Comparison of ENCODE assay signal across 16 mouse cellular contexts in genomic region chr7:141097177-141097576, GRCm38 (mm10). TPM values are rescaled to one million over a fixed set of nuclear protein-coding genes. Genes with fewer than 3 reads are reported as not detected.
DNase-seq lines count a peak whose midpoint lies in the region; ATAC-seq and TF ChIP-seq lines count a peak whose summit lies in the region.
"Had no signal": no experiment of that assay in that cellular context is flagged by ENCODE, and none has a peak within 500 bp of the region (broad histone marks: within the 10 kb centered on the region; RNA-seq: fewer than 3 reads in every experiment).

No protein-coding gene starts in this region.

- no peaks in the 10 kb centered on the region for H3K9me3 ChIP-seq in ES-Bruce4 (replicated peaks; ENCODE audit: control insufficient read depth, insufficient read depth, low read length, poor library complexity, severe bottlenecking)
- no peaks in the 10 kb centered on the region for H3K9me3 ChIP-seq in liver, embryonic 16.5 days (replicated peaks; ENCODE audit: control insufficient read depth, low read length)
- H3K9me3 ChIP-seq: embryonic facial prominence, embryonic 13.5 days; heart, embryonic 15.5 days; limb, embryonic 13.5 days; midbrain, embryonic 12.5 days had no signal

- no peak overlapping the region for H3K4me3 ChIP-seq in kidney, adult 2 months (ENCODE audit: insufficient read depth, low read depth, low read length)
- H3K4me3 ChIP-seq in ES-Bruce4 (ENCODE audit: low read depth, low read length): no peak overlapping the region
- H3K4me3 ChIP-seq in liver, embryonic 16.5 days (ENCODE audit: low read depth, low read length): no peak overlapping the region
- H3K4me3 ChIP-seq: embryonic facial prominence, embryonic 13.5 days; left cerebral cortex, adult 2 months; limb, embryonic 13.5 days; midbrain, embryonic 12.5 days; myocyte had no signal

- H3K4me2 ChIP-seq in liver, embryonic 16.5 days (ENCODE audit: low read depth, low read length): no peak overlapping the region; the same call in 1 of the 2 replicates
- H3K4me2 ChIP-seq: embryonic facial prominence, embryonic 13.5 days; midbrain, embryonic 12.5 days had no signal

- TF ChIP-seq CTCF in kidney, adult 2 months (conservative IDR thresholded peaks at IDR 0.05; ENCODE audit: insufficient read depth, insufficient read length, low read depth, low read length): no peak
- TF ChIP-seq CTCF in ES-Bruce4 (IDR thresholded peaks at IDR 0.05; ENCODE audit: low read depth, low read length): no peak

- no peak for TF ChIP-seq EP300 in ES-Bruce4 (IDR thresholded peaks at IDR 0.05; ENCODE audit: insufficient read depth, low read depth, low read length)

- no peaks in the 10 kb centered on the region; the same call in 1 of the 2 replicates for H3K36me3 ChIP-seq in kidney, adult 2 months (ENCODE audit: control insufficient read depth, insufficient read depth, low read length)
- H3K36me3 ChIP-seq in ES-Bruce4 (ENCODE audit: control insufficient read depth, insufficient read depth, low read length, poor library complexity, severe bottlenecking): no peaks in the 10 kb centered on the region
- no peaks in the 10 kb centered on the region for H3K36me3 ChIP-seq in liver, embryonic 16.5 days (ENCODE audit: control insufficient read depth, insufficient read depth)
- H3K36me3 ChIP-seq: embryonic facial prominence, embryonic 13.5 days; heart, embryonic 15.5 days; limb, embryonic 13.5 days; midbrain, embryonic 12.5 days had no signal

- no peaks in the 10 kb centered on the region for H3K27me3 ChIP-seq in kidney, adult 2 months (replicated peaks; ENCODE audit: control insufficient read depth, insufficient read depth, low read length)
- H3K27me3 ChIP-seq in ES-Bruce4 (ENCODE audit: control insufficient read depth, insufficient read depth, low read length, poor library complexity, severe bottlenecking): no peaks in the 10 kb centered on the region
- peaks cover 22% of the 10 kb centered on the region for H3K27me3 ChIP-seq in liver, embryonic 16.5 days (ENCODE audit: control insufficient read depth, insufficient read depth, low read depth, low read length)

- peaks cover 35% of the 10 kb centered on the region for H3K4me1 ChIP-seq in kidney, adult 2 months (ENCODE audit: control insufficient read depth, insufficient read depth, low read length)
- H3K4me1 ChIP-seq in ES-Bruce4 (ENCODE audit: control insufficient read depth, insufficient read depth, low read length): peaks cover 7% of the 10 kb centered on the region
- H3K4me1 ChIP-seq in liver, embryonic 16.5 days (ENCODE audit: control insufficient read depth, low read depth, low read length): peaks cover 52% of the 10 kb centered on the region

- 76% methylated on average over 5 of the region's 5 CpGs for WGBS in kidney, adult 2 months
- 57% methylated on average over 5 of the region's 5 CpGs for WGBS in liver, embryonic 16.5 days (ENCODE audit: insufficient replicate concordance)

- H3K27ac ChIP-seq in kidney, adult 2 months (ENCODE audit: insufficient read depth, low read depth, low read length): 0 out of 2 replicates have a peak overlapping the region, but pooled peaks have one; percentile 4
- H3K27ac ChIP-seq in ES-Bruce4 (ENCODE audit: insufficient read depth, low read length): peak overlapping the region; percentile 28
- H3K27ac ChIP-seq in liver, embryonic 16.5 days (ENCODE audit: low read length): no peak overlapping the region
- H3K27ac ChIP-seq: embryonic facial prominence, embryonic 13.5 days; left cerebral cortex, adult 2 months; limb, embryonic 13.5 days; midbrain, embryonic 12.5 days had no signal

- H3K9ac ChIP-seq in ES-Bruce4 (ENCODE audit: low read depth, poor library complexity, severe bottlenecking): no peak overlapping the region
- 0 out of 2 replicates have a peak overlapping the region, but pooled peaks have one; percentile 2 for H3K9ac ChIP-seq in liver, embryonic 16.5 days (ENCODE audit: low read depth, low read length)
- H3K9ac ChIP-seq: embryonic facial prominence, embryonic 13.5 days; heart, embryonic 15.5 days; limb, embryonic 13.5 days; midbrain, embryonic 12.5 days had no signal

- ATAC-seq in liver, embryonic 16.5 days (ENCODE audit: low read depth): no peak
- ATAC-seq: hindbrain, embryonic 16.5 days had no signal

- no peak for TF ChIP-seq POLR2A in kidney, adult 2 months (IDR thresholded peaks at IDR 0.05; ENCODE audit: low read depth, low read length)
- no peak for TF ChIP-seq POLR2A in ES-Bruce4 (IDR thresholded peaks at IDR 0.05; ENCODE audit: insufficient read depth, low read length)

- no peak for DNase-seq in kidney, adult 2 months
- DNase-seq in kidney, postnatal 36 days: no peak
- DNase-seq in CD4-positive, CD25-positive, alpha-beta regulatory T cell, adult 2 months (ENCODE audit: low read depth, low spot score): peak; percentile 50
- DNase-seq in right cerebral cortex, postnatal 36 days (ENCODE audit: low spot score in 2 of 2): no peak
- no peak for DNase-seq in embryo, embryonic 10 days (ENCODE audit: low spot score)
- DNase-seq in right cerebral cortex, adult 18-20 months: no peak
- DNase-seq: cerebellum, adult 11-12 months had no signal

RNA-seq across cellular contexts. Expression of gene Sigirr, which starts 3.2 kb away (rescaled TPM):
- polyA plus RNA-seq in kidney, adult 2 months (2012; rRNA removed): 102 and 110 TPM in 2 replicates
- 15.4 and 23.2 TPM in 2 replicates for polyA plus RNA-seq in ES-Bruce4 (2011; ENCODE audit: insufficient read depth, insufficient read length, low read depth, missing spikeins)
- 27.2 and 28.1 TPM in 2 replicates for polyA plus RNA-seq in liver, embryonic 16.5 days (2015; fragmentation: Nextera tagmentation; extraction: Ambion mirVana)

RNA-seq across cellular contexts. Expression of gene Pkp3, which starts 19.2 kb away (rescaled TPM):
- polyA plus RNA-seq in kidney, adult 2 months (2012; rRNA removed): 17.0 and 19.8 TPM in 2 replicates
- 19.6 and 22.0 TPM in 2 replicates for polyA plus RNA-seq in ES-Bruce4 (2011; ENCODE audit: insufficient read depth, insufficient read length, low read depth, missing spikeins)
- 0.69 and 1.1 TPM in 2 replicates for polyA plus RNA-seq in liver, embryonic 16.5 days (2015; fragmentation: Nextera tagmentation; extraction: Ambion mirVana)

RNA-seq across cellular contexts. Expression of gene Ano9, which starts 20.4 kb away (rescaled TPM):
- polyA plus RNA-seq in kidney, adult 2 months (2012; rRNA removed): 5.4 and 7.3 TPM in 2 replicates
- 19.1 and 22.1 TPM in 2 replicates for polyA plus RNA-seq in ES-Bruce4 (2011; ENCODE audit: insufficient read depth, insufficient read length, low read depth, missing spikeins)
- 1.5 and 3.8 TPM in 2 replicates for polyA plus RNA-seq in liver, embryonic 16.5 days (2015; fragmentation: Nextera tagmentation; extraction: Ambion mirVana)
- polyA plus RNA-seq: midbrain, embryonic 12.5 days; myocyte had no signal

RNA-seq across cellular contexts. Expression of gene Ptdss2, which starts 25.0 kb away (rescaled TPM):
- 65.1 and 71.5 TPM in 2 replicates for polyA plus RNA-seq in kidney, adult 2 months (2012; rRNA removed)
- 42.5 and 55.3 TPM in 2 replicates for polyA plus RNA-seq in ES-Bruce4 (2011; ENCODE audit: insufficient read depth, insufficient read length, low read depth, missing spikeins)
- polyA plus RNA-seq in liver, embryonic 16.5 days (2015; fragmentation: Nextera tagmentation; extraction: Ambion mirVana): 136 and 138 TPM in 2 replicates

RNA-seq across cellular contexts. Expression of gene B4galnt4, which starts 36.3 kb away (rescaled TPM):
- polyA plus RNA-seq in kidney, adult 2 months (2012; rRNA removed): 0.16 and 0.44 TPM in 2 replicates
- polyA plus RNA-seq in ES-Bruce4 (2011; ENCODE audit: insufficient read depth, insufficient read length, low read depth, missing spikeins): 18.3 and 22.2 TPM in 2 replicates
- 0.35 and 0.37 TPM in 2 replicates for polyA plus RNA-seq in liver, embryonic 16.5 days (2015; fragmentation: Nextera tagmentation; extraction: Ambion mirVana)
